Mouse (Mus musculus) midbrain, embryonic 14.5 days (tissue): Measurements from ENCODE around the gene Abraxas2. TPM values are rescaled to one million over a fixed set of nuclear protein-coding genes. Genes with fewer than 3 reads are reported as not detected.

Experiments
- ATAC-seq: fragments of 200-750 bp; cut with Nextera tagmentation; 2 replicates; pipeline ENCODE4 v1.8.0; 2017; ENCODE audit warnings: moderate number of reproducible peaks, moderate library complexity; ENCODE audit not compliant: low FRiP score, low TSS enrichment
- DNase-seq: peaks from one replicate; pipeline ENCODE4 v3.0.0-alpha.2; 2015
- H3K27ac ChIP-seq: fragments of 300-500 bp; sonication (generic); replicated peaks from 2 replicates; pipeline ENCODE4 v1.5.1; 2014; ENCODE audit warnings: mild to moderate bottlenecking, low read depth, low read length, moderate library complexity
- H3K27me3 ChIP-seq: fragments of 300-500 bp; sonication (generic); 2 replicates; pipeline ENCODE4 v1.6.1; 2014; ENCODE audit warnings: low read length, control low read depth, mixed read lengths; ENCODE audit not compliant: control insufficient read depth, insufficient read depth
- H3K36me3 ChIP-seq: fragments of 300-500 bp; sonication (generic); 2 replicates; pipeline ENCODE4 v1.6.1; 2014; ENCODE audit warnings: low read length, control low read depth; ENCODE audit not compliant: control insufficient read depth, insufficient read depth
- H3K4me1 ChIP-seq: fragments of 300-500 bp; sonication (generic); 2 replicates; pipeline ENCODE4 v1.6.1; 2014; ENCODE audit warnings: mild to moderate bottlenecking, antibody characterized with exemption, low read length, control low read depth; ENCODE audit not compliant: control insufficient read depth, insufficient read depth
- H3K4me2 ChIP-seq: fragments of 300-500 bp; sonication (generic); 2 replicates; pipeline ENCODE4 v1.6.1; 2014; ENCODE audit warnings: mild to moderate bottlenecking, low read length, moderate library complexity
- H3K4me3 ChIP-seq: fragments of 300-500 bp; sonication (generic); replicated peaks from 2 replicates; pipeline ENCODE4 v1.5.1; 2014; ENCODE audit warnings: low read depth, low read length
- H3K9ac ChIP-seq: fragments of 300-500 bp; sonication (generic); replicated peaks from 2 replicates; pipeline ENCODE4 v1.6.1; 2014; ENCODE audit warnings: mild to moderate bottlenecking, low read length, moderate library complexity
- H3K9me3 ChIP-seq: fragments of 300-500 bp; sonication (generic); 2 replicates; pipeline ENCODE4 v1.6.1; 2016; ENCODE audit warnings: low read length, control low read depth, mixed read lengths; ENCODE audit not compliant: control insufficient read depth
- WGBS: fragments of 180-500 bp; shearing (Covaris S2); extraction: QIAGEN DNeasy Blood & Tissue Kit; methylation state at CpG from one replicate; pipeline ENCODE4 v1.1.7; 2014; 5-methylcytosine and 5-hydroxymethylcytosine counted together
- polyA plus RNA-seq: library from polyadenylated mRNA; unstranded; fragments of >200 nt; fragmentation: Nextera tagmentation; extraction: Ambion mirVana; gene quantifications from 2 replicates; pipeline ENCODE4 v1.2.1, GENCODE M21; 2014

Gene Abraxas2
- 40.0 and 42.6 TPM in 2 replicates for polyA plus RNA-seq

DNA sequence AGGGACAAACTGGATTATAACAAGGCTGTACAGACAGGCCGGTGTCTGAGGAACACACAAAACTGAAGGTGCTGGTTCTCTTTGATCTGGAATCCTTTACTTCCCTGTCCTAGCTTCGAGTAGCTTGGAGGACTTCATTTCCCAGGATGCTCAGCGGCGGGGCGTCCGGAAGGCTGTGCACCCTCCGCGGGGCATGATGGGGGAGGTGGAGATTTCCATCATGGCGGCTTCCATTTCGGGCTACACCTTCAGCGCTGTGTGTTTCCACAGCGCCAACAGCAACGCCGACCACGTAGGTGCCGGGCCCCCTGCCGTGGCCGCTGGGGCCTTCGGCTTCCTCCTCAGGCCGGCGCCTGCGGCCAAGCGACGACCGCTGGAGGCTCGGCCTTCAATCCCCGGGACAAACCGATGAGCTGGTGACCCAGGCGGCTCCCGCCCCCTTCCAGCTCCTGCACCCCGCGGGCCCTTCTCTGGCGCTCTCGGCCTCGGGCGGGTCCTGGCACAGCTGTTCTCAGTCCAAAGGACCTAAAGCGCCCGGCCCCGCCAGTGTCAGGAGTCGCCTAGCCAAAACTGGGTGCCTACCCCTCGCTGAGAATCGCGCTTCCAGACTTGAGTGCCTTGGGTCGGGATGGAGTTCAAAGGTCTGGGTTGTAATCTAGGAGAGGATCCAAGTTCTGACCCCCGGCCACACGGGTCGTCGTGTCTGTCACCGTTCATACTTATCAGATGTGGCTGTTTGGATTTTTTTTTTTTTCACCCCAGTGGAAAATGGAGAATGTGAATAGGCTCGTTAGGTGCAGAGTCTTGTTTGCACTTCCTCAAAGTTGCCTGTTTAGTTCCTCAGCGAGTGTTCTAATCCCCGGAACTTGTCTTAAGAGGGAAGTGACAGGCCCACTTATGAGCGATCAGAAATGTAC is at the start of gene Abraxas2:
Gene Abraxas2 (plus strand): TSS at position 184 of the 917 bp plus-strand sequence.
- Histone ChIP-seq H3K27me3 (no peaks in the 10 kb centered on the region), H3K4me1 (peaks cover 9% of the 10 kb centered on the region), H3K27ac (peak within 1 kb of the TSS; percentile 82), H3K36me3 (no peaks in the 10 kb centered on the region), H3K9ac (peak within 1 kb of the TSS; percentile 88), H3K4me2 (peak within 1 kb of the TSS; percentile 81), H3K4me3 (peak within 1 kb of the TSS; percentile 90), H3K9me3 (no peaks in the 10 kb centered on the region)
- DNase-seq = peak; percentile 96
- ATAC-seq = peak; percentile 87
- under 1% methylated on average over 53 of the region's 53 CpGs for WGBS

DNA sequence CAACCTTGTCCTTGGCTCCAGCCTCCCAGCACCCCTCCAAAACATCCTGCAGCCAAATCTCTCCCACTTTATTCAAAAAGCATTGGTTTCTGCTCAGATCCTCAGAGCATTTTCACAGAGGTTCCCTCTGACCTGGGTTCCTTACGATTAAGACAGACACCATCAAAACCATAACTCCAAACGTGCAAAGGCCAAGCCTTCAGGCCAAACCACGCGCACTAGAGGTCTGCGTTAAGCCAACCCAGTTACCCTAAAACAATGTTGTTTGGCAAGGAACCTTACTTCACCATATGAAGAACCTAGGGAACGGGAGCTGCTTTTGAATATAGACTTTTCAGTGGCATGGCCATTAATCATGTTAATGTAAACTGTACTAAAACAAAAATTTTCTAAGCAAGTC is 49.3 kb upstream of the Abraxas2 start:
- H3K9ac ChIP-seq = no peak overlapping the region
- peaks cover 60% of the 10 kb centered on the region for H3K4me1 ChIP-seq
- H3K27ac ChIP-seq = no peak overlapping the region
- no peak overlapping the region; the same call in 1 of the 2 replicates for H3K4me3 ChIP-seq
- H3K27me3 ChIP-seq = no peaks in the 10 kb centered on the region
- no peaks in the 10 kb centered on the region for H3K36me3 ChIP-seq
- WGBS = 24% methylated on average over 6 of the region's 6 CpGs
- no peak for DNase-seq
- H3K4me2 ChIP-seq = peak overlapping the region; percentile 91
- no peaks in the 10 kb centered on the region for H3K9me3 ChIP-seq
- ATAC-seq = no peak

DNA sequence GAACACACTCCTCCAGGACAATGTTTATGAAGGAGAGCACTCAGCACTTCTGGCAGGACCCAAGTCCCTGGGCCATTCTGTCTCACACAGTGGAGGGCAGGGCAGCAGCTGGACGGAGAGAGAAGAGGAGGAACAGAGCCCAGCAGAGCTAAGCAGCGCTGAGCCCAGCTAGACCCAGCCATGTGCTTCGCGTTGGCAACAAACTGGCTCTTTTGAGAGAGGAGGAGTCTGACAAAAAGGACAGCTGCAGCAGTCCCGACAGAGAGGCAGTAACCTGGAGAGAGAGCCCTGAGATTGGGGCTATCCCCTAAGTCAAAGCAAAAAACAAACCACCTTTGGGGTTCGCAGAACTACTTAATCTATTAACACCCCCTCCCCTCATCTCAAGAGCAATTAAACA is 48.7 kb upstream of the Abraxas2 start:
- no peak overlapping the region for H3K9ac ChIP-seq
- no peaks in the 10 kb centered on the region for H3K27me3 ChIP-seq
- H3K4me2 ChIP-seq = peak overlapping the region; percentile 91
- H3K4me3 ChIP-seq = no peak overlapping the region
- 10% methylated on average over 6 of the region's 6 CpGs for WGBS
- no peak for DNase-seq
- no peaks in the 10 kb centered on the region for H3K36me3 ChIP-seq
- no peak overlapping the region for H3K27ac ChIP-seq
- H3K9me3 ChIP-seq = no peaks in the 10 kb centered on the region
- peaks cover 60% of the 10 kb centered on the region for H3K4me1 ChIP-seq
- no peak for ATAC-seq

DNA sequence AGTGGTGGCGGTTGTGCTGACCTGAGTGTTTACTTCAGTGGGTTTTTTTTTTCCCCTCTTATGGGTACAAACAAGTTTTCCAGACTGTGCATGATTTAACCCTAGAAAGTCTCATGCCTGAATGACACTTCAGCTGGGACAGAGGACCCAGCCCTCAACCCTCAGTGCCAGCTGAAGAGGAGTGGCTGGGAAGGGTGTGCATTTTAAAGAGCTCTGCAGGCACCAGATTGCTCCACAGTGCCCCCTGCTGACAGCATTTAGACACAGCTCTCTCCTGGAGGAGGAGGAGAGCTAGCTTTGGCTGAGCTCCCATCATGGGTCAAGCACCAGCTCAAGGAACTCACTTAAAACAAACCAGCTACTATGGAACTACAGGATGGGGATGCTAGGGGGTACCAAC is 48.1 kb upstream of the Abraxas2 start:
- Histone ChIP-seq H3K9ac (no peak overlapping the region), H3K27ac (no peak overlapping the region), H3K4me3 (no peak overlapping the region), H3K4me2 (peak overlapping the region; percentile 91), H3K27me3 (no peaks in the 10 kb centered on the region), H3K4me1 (peaks cover 58% of the 10 kb centered on the region), H3K36me3 (no peaks in the 10 kb centered on the region), H3K9me3 (no peaks in the 10 kb centered on the region)
- 53% methylated on average over 1 of the region's 1 CpGs for WGBS
- peak; percentile 92 for DNase-seq
- ATAC-seq = 0 out of 2 replicates have a peak, but pooled peaks have one; percentile 21

DNA sequence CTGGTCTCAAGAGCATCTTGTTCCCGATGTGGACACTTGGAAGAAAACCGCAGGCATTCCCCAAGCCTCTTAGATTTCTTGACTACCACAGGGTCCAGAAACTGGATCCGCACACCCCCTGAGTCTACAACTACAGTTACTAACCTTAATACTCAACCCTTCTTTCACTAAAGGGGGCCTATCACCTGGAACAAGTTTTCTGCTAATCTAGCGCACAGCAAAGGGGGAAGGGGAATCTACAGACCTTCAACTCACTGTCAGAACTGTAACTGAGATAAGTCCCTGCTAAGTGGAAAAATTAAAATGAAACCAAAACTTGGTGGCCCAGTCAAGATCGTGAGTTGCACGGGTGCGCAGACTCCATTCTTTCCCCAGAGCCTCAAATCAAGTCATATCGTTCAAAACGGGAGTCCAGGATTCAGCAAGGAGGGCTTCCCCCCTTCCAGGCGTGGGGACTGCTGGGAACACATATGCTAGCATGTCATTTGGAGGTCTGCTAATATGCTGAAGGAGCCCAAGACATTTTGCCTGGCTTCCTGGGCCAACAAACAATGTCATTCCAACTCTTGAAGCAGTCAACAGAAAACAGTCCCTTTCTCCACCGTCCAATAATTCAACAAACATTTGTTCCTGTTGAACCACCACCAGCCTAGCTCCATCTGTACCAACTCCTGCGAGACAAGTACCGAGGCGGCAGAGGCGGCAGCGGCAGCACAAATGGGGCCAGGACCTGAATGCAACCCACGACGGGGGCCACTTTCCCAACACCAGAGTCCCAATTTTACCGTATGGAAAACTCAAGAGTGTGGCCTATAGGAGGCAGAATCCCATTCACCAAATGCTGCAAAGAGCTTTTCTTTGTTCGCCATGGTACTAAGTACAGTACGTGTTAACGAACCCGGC is 47.1 kb upstream of the Abraxas2 start:
- Histone ChIP-seq H3K36me3 (no peaks in the 10 kb centered on the region), H3K27me3 (no peaks in the 10 kb centered on the region), H3K4me3 (peak overlapping the region; percentile 70), H3K27ac (peak overlapping the region; percentile 79), H3K9ac (peak overlapping the region; percentile 74), H3K4me2 (peak overlapping the region; percentile 91), H3K4me1 (peaks cover 47% of the 10 kb centered on the region), H3K9me3 (no peaks in the 10 kb centered on the region)
- 14% methylated on average over 23 of the region's 23 CpGs for WGBS
- DNase-seq (peak; percentile 67), ATAC-seq (no peak)

DNA sequence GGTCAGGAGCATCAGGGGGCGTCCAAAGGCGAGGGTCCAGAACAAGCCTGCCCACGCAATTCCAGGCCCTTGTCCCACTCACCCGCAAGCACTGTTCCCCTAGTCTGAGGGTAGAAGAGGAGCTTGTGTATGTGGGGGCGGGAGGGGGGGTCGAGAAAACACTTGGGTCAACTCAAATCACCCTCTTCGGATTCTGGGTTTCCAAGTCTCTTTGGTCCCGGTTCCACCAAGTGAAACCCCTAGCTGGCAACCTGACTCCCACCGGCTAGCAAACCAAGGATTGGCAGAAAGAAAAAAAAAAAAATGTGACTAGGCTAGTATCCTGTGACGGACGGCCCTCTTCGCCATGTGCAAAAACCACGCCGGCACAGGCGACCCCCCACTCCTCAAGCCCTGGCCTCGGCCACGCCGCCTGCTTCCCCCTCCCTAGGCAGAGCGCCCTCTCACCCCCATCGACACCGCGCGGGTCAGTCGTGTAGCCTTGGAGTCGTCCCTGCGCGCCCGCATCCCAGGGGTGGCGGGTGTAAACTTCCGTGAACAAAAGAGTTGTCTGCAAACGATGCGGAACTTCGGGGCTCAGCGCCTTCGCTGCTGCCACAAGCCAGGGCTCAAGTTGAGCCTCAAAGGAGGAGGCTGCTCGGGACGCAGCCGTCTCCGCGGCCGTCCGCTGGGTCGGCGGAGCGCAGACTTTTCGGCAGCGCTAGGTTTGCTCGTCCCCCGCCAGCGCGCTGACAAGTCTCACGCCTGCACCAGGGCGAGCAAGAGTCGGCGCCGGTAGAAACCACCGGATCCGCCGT is 46.2 kb upstream of the Abraxas2 start:
- DNase-seq (peak; percentile 75), ATAC-seq (0 out of 2 replicates have a peak, but pooled peaks have one; percentile 5)
- H3K27me3 ChIP-seq = no peaks in the 10 kb centered on the region
- no peaks in the 10 kb centered on the region for H3K36me3 ChIP-seq
- peak overlapping the region; percentile 79 for H3K27ac ChIP-seq
- H3K9me3 ChIP-seq = no peaks in the 10 kb centered on the region
- H3K9ac ChIP-seq = peak overlapping the region; percentile 74
- peaks cover 39% of the 10 kb centered on the region for H3K4me1 ChIP-seq
- peak overlapping the region; percentile 91 for H3K4me2 ChIP-seq
- WGBS = under 1% methylated on average over 59 of the region's 59 CpGs
- H3K4me3 ChIP-seq = peak overlapping the region; percentile 70

DNA sequence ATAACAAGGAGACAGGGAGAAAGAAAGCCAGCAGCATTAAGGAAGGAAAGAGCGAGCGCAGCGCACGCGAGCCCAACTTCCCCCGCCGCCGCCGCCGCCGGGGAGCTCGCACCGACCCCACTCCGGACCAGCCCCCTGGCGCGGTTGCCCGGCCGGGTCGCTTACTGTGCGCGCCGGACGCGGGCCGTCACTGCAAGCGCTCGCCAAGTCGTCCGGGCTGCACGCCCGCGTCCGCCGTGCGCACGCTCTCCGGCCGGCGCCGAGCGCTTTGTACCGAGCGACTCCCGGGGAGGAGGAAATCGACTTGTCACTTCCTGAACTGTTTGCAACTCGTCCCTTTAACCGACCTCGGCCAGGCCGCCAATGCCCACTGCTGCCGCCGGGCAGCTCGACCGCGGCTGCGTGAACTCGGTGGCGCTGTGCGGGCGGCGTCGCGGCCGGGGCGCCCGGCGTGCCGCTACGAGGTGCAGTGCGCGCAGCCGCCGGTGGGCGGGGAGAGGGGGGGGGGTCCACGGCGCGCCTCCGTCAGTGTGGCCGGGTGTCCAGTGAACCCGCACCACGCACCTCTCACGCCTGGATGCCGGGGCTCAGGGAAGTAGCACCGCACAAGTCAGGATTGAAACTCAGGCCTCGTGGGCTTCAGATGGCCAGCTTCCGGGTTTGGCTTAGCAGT is 45.5 kb upstream of the Abraxas2 start, which contains the start of gene Fam53b:
Gene Fam53b (minus strand): TSS at position 471 of the 673 bp plus-strand sequence.
- H3K27ac ChIP-seq = peak within 1 kb of the TSS; percentile 79
- H3K4me3 ChIP-seq = peak within 1 kb of the TSS; percentile 70
- H3K4me2 ChIP-seq = peak within 1 kb of the TSS; percentile 91
- no peaks in the 10 kb centered on the region for H3K36me3 ChIP-seq
- peak within 1 kb of the TSS; percentile 74 for H3K9ac ChIP-seq
- under 1% methylated on average over 78 of the region's 85 CpGs for WGBS
- no peaks in the 10 kb centered on the region for H3K9me3 ChIP-seq
- ATAC-seq = peak; percentile 70
- H3K4me1 ChIP-seq = peaks cover 31% of the 10 kb centered on the region
- no peaks in the 10 kb centered on the region for H3K27me3 ChIP-seq
- DNase-seq = peak; percentile 86
